Mouse (Mus musculus) layer of hippocampus, adult 18-20 months (tissue): ENCODE measurements around the gene Nfatc3. TPM values are rescaled to one million over a fixed set of nuclear protein-coding genes. Genes with fewer than 3 reads are reported as not detected.
"Not testable (repeated sequence)": the region's sequence is repeated elsewhere in the genome, so short reads cannot be mapped to it uniquely, and the experiment has no call there.

Experiments used
- DNase-seq, 2 experiments: peaks; one replicate each; pipeline ENCODE4 v3.0.0; 2022; ENCODE audit warnings: low spot score in 2 of 2
- long read RNA-seq: library from polyadenylated mRNA; stranded (forward); transcript quantifications from one replicate; pipeline ENCODE4 v2.0.0, GENCODE M21; 2021
- total RNA-seq, 2 experiments: library from RNA; stranded (reverse); gene quantifications; 2 replicates each; pipeline ENCODE4 v1.2.3; 2021

Nfatc3 gene
- 10 to 100 TPM; 10.9 to 12.0 TPM for total RNA-seq
- long read RNA-seq, full-length matches to known transcripts = 2 of 9 reads
- long read RNA-seq, partial matches to known transcripts = 2 of 9 reads
- long read RNA-seq, other reads (novel, unspliced or antisense) = 5 of 9 reads

- DNase-seq = peak; percentile 95 to 96
Observed at GRCm38 (mm10) chr8:106058731-106059612, at the start of gene Nfatc3. Gene Nfatc3, plus strand, starts transcription at chr8:106058840.

DNA sequence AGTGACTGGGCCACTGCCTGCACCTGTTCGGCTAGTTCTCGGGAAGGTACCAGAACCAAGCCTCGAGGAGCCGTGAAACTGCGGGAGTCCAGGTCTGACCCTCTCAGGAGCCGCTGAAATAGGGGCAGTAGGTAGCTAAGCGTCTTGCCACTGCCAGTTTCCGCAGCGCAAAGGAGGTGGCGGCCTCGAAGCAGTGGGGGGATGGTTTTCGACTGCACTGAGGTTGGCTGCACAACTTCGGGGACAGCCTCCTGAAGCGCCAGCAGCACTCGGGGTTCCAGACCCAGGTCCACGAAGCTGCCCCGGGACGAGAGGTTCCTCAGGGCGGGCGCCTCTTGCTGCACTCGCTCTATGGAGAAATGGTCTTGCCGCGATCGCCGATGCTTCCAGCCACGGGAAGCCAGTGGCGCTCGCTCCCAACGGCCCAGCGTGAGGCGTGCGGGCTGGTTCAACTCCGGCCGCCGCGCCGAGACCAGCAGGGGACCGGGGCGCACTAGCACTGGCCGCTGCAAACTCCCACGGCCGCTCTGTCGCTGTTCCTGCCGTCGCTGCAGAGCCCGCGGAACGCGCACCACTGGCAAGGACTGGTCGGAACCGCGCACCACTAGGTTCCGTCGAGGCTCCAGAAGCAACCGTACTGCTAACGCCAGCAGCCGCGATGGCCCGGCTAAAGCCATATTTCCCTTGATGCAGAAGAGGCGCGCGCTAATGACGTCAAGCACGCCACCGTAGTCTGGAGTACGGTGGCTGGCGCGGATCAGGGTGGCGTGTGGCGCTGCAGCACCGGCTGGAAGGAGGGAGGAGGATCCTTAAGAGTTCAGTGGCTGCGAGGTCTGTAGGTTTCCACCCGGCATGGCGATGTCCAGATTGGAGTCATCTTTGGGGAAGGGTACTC is 47.6 kb upstream of the Nfatc3 start:
- DNase-seq = peak; percentile 90 to 96

DNA sequence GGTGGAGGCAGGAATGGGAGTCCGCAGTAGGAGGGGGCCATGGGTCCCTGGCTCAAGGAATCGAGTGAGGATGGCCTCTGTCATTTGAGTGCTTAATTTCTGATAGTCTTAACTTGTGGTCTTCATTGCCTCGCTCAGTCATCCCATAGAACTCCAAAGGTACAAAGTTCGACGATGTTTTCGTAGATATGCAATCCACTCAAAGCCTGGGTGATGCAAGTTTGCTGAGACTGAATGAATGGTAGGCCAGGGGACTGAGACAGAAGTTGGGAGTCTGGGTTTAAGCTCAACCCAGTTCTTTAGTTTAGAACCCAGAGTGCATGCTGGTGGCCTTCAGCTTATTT is 47.0 kb upstream of the Nfatc3 start, which contains the start of gene Ddx28:
Ddx28 (minus strand) TSS at position 240 of the 344 bp plus-strand sequence.
- DNase-seq = no peak

DNA sequence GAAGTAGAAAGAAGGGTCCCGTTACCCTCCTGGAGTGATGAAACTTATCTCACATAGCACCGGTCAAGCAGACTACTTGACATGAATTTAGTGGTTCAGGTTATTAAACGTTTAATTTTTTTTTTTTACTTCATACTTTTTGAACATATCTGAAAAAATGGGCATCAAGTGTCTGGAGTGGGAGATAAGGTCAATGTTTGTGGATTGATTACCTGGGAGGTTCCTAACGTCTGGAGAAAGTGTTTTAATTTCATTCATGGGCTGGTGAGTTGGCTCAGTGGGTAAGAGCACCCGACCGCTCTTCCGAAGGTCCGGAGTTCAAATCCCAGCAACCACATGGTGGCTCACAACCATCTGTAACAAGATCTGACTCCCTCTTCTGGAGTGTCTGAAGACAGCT is 46.4 kb upstream of the Nfatc3 start:
- not testable (repeated sequence) for DNase-seq

DNA sequence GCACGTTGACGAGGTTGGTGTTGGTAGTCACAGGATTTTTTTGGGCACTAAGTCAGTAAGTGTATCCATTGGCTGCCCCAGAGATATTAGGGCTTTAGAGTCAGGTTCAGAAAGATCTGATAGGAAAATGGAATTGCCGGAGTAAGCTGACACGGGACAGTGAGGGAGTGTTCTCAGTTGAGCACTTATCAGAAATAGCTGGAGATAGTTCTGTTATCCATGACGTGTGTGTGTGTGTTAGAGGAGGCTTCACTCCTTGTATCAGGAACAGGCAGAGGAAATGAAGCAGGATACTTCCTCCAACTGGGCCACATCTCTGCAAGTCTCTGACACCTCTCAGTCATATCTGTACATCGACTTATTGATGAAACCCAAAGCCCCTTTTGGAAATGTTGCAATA is 42.4 kb upstream of the Nfatc3 start:
- DNase-seq = no peak

- no peak for DNase-seq
Observed at GRCm38 (mm10) chr8:106017130-106017529, 41.5 kb upstream of the Nfatc3 start.

DNA sequence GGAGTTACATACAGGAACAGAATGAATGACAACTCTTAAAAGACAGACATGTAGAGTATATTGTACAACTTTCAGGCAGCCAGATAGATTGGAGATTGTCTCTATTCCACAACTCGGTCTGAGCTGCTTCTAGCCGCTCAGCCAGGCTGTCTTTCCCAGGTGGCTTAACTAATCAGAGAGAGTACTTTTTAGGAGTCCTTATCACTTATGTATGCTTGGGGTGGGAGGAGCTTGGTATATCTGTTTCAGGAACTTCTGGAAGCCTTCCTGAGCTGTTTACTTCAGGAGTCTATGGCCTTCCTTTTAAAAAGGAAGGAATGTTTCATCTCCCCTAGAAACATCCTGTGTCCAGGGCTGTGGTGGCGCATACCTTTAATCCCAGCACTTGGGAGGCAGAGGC is 40.6 kb upstream of the Nfatc3 start:
- no peak for DNase-seq

- peak; percentile 53 to 89 for DNase-seq
Observed at GRCm38 (mm10) chr8:106022483-106022882, 36.2 kb upstream of the Nfatc3 start.

DNA sequence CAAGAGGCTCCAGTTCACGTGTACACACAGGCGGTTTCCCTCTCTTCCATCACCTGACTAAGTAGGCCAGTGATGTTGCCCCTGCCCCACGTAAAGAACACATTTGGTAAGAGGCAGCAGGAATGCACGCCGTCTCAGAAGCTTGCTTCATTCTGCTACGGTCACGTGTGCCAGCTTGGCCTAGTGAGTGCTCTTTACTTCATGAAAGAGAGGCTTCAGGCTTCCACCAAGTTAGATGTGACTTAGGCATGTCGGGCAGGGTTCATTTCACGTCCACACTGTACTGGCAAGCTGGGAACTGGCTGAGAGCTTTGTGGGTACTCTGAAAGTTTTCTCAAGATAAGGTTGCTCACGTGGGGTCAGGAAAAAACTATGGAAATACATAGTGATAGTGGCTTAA is 19.9 kb upstream of the Nfatc3 start:
- DNase-seq = no peak

GRCm38 (mm10) chr8:106039605-106040004 is 19.0 kb upstream of the Nfatc3 start:
- no peak for DNase-seq

DNA sequence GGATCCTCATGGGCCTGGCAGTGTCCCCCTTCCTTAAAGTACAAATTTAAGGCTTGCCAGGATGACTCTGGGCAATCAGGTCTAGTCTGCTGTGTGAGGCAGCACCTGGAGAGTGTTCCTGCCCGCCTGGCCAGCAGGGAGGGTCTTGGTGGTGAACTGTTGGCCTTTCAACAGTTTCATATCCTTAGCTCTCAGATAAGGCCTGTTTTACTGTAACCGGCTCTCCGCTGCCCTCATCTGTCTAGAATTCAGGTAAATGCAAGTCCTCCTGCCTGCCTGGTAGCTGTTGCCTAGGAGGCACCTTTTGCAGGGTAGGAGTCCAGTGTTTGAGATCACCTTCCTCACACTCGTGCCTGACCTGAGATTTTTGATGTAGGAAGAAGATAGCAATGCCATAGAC is 18.4 kb upstream of the Nfatc3 start:
- no peak for DNase-seq

- DNase-seq = no peak
Observed at GRCm38 (mm10) chr8:106043055-106043454, 15.6 kb upstream of the Nfatc3 start.

GRCm38 (mm10) chr8:106044151-106044550 is 14.5 kb upstream of the Nfatc3 start:
- no peak for DNase-seq

DNA sequence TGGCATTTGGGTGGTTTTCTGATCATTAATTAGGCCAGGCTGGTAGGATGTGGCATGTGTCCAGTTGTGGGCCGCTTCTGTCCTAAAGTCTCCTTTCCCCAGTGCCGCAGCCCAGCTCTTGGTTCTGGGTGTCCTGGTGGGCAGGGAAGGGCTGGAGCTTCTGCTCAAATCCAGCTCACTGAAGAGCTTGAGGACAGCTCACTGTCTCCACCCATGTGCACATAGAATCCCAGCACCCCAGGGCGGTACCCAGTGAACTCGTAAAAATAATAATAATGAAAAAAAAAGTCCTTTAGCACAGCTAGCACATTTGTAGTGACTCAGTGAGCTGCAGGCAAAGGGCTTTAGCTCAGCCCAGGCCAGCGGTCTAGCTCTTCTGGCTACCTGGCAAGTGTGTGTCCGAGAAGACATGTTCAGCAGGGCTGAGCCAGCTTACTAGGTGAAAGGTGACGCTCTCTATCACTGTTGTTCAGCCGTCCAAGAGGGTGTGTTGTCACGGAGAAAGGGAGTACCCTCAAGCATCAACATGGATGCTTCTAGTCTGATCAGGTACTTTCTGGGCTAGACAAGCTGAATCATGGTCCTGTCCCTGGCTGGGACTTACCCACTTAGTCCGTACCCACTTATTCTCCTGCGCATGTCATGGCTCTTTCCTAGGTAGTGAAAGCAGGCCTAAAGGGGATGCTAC is 11.6 kb upstream of the Nfatc3 start:
- no peak for DNase-seq

- no peak for DNase-seq
Observed at GRCm38 (mm10) chr8:106047854-106048630, 10.6 kb upstream of the Nfatc3 start.

DNA sequence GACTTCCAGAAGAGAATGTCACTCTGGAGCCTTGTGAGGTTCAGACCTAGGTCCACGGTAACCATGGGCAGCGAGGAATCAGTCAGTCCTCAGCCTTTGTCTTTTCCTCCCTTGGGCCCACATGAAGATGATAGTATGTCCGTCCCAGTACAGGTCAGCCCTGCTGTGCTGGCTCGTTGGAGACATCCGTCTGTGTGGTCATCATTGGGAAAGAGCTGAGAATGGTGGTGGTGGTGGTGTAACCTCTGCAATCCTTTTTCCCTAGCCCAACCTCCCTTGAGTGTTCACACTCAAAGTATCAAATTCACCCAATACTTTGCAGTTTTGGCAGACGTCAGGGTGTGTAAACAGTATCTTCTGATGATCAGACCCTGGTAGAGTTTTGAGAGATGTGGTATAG is 8.8 kb upstream of the Nfatc3 start:
- DNase-seq = no peak

DNA sequence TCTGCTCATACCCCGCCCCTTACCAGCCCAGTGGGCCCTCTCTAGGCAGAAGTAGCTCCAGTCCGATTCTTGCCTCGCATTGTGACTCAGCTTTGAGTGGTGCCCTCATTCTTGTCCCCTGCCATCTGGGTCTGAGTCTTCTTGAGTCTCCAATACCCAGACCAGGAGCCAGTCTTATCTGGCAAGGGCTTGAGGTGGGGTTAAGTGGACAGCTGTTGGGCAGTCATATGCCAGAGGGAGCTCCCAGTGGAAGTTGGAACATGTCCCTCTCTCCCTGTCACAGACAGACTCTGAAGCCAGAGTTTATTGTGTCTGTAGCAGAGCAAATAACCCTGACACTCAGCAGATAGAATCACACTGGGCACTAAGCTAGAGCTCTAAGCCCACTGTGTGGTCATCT is 7.6 kb upstream of the Nfatc3 start:
- DNase-seq = no peak

GRCm38 (mm10) chr8:106052510-106053089 is 6.0 kb upstream of the Nfatc3 start:
- DNase-seq = no peak

DNA sequence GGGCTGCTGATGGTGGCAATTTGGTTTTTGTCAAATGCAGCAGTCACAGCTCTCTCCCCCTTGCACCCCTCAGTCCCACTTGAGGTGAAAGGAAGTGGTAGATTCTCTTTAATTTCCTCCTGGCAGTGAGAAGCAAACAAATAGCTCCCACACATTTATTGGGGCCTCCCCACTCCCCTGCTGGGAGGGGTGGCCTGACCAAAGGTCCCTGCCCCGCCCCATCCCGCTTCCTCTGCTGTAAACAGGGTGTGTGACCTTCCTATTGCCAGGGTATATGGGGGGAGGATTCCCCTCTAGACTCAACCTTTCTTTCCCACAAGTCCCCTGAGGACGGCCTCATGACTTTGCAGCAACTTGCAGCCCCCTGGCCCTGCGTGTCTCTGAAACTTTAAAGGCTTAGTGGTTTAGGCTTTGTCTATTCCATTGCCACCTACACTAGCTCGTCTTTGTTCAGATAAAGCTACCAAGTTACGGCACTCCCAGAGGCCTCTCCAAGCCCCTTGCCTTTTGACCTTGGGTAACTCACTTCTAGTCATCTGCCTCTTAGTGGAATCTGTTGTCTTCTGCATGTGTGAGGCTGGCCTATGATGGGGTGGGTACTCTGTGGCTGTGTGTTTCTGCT is 4.3 kb upstream of the Nfatc3 start:
- no peak for DNase-seq

DNA sequence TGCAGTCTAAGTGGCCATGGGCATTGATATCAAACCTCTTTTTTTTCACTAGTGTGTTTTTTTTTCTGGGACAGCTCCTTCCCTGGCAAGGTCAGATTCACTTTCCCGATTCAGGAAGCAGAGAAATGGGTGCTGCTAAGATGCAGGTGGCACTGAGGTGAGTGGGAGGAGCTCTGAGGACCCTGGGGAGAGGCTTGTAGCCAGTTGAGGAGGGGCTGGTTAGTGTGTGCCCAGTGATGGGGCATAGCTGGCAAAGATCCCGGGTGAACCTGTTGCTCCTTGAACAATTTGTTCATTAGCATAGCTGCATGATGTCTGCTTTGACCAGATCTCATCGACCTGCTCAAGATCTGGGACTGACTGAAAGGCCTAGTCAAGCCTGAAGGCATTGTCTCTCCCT is 3.6 kb upstream of the Nfatc3 start:
- DNase-seq = no peak
